Mouse (Mus musculus) mouse embryonic stem cell (cell line): Measurements from ENCODE around the gene Zbtb8b.

ENCODE experiments used
- in situ Hi-C, 2 experiments: fragments of 300-500 bp; cut with MboI; formaldehyde crosslinking; loops; 1 replicate in 1 of 2; 3 replicates in 1 of 2; pipeline ENCODE4 v1.14.3; 2019 to 2020; ENCODE audit warnings: low sequenced_read_pairs in 2 of 2, low pct_unique_long_range_greater_than_20kb in 1 of 2, mixed read lengths in 1 of 2; ENCODE audit not compliant: unreplicated experiment in 1 of 2

Zbtb8b gene

DNA sequence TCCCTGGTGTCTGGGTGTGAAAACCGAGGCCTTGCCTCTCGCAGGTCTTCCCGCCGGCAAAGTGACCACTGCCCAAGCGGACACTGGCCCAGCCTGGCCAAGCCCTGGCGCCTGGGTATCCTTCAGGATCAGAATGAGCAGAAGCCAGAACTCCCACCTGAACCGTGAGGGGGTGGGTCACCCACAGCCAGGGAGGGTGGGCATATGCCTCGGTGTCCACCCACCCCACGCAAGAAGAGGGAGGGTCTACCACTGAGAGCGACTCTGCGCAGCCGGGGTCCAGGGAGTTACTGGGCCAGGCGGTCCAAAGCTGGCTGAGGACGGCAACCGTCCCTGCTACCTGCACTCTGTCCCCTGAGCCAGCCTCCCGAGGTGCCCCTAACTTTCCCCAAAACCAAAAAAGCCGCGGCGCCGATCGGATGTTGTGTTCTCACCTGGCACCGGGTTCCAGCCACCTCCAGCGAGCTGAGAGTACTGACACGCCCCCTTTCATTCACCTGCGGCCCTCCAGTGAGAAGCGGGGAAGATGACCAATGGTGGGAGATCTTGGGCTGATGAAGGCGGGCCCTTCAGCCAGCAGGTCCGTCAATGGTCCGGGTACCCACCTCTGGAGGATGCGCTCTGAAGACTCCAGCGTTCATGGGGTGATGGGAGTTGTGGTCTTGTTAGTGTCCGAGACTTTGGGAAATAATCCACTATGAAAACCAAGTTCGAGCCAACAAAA is at the start of gene Zbtb8b:
Zbtb8b (minus strand) TSS at position 514 of the 724 bp plus-strand sequence.
- in situ Hi-C loops = no loop called here

DNA sequence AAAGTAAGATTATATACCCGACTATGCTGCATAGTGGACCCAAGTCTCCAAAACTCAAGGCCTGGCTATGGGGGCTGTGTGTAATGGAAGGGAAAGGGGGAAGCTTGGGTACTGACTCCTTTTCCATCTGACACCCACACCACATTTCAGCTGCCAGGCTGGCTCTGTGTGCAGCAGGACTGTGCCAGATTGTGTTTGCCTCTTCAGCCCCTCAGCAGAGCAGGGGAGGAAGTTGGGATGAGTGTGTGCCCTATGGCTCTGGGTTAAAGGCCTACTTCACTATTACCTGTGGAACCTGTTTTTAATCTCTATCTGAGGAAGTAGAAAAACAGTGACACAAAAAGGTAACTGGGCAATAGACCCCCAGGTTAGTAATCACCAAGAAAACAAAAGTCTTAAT is 40.4 kb upstream of the Zbtb8b start:
- in situ Hi-C loops = no loop called here

DNA sequence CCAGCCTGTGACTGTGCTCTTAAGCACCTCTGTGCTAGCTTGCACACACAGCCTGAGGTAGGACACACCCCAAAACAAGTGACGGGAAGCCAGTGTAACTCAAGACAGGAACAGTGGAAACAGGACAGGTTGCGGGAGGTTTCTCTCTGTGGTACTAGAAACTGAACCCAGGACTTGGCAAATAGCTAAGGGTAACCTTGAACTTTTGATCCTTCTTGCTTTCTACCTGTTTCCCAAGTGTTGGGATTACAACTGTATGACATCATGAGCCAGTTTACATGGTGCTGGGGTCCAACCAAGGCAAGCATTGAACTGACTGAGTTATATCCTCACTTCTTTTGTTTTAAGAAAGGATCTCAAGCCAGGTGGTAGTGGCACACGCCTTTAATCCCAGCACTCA is 39.2 kb upstream of the Zbtb8b start:
- in situ Hi-C loops = no loop called here

DNA sequence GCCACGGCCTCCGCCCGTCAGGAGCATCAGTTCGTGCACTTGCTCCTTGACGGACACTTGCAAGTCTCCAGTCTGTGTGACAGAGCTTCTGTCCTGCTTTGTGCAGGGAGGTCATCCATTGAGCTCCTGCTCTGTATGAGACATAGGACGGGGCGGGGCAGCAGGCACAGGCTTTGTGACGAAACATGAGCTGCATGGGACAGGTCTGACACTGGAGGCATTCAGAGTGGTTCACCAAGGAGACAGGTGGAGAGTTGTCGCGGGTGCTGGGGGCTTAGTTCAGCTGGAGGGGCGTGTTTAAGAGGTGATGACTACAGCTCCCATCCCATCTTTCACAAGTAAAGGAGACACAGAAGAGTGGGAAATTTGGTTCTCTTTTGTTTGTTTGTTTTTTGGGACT is 35.4 kb upstream of the Zbtb8b start:
- in situ Hi-C loops = no loop called here

DNA sequence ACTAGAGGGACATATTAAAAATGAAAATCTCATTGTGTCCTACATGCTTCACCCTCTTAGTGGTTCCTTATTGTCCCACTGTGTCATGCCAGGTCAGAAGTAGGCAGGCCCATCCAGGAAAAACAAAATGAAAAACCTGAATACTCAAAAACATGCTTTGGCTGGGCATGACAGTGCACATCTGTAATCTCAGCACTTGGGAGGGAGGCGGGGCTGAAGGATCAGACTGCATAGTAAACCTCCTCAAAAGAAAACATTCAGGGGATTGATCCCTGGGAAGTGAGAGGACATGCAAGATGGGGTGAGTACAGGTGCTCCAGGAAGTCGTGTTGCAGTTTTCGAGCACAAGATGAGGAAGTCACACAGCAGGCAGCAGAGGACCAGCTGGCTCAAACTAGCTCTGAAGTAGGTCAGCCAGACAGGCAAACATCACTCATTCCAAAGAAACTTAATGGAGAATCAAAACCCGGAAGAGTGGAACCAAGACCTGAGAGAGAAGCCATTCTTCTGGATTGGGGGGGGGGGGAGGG is 23.7 kb upstream of the Zbtb8b start:
- in situ Hi-C loops = no loop called here

DNA sequence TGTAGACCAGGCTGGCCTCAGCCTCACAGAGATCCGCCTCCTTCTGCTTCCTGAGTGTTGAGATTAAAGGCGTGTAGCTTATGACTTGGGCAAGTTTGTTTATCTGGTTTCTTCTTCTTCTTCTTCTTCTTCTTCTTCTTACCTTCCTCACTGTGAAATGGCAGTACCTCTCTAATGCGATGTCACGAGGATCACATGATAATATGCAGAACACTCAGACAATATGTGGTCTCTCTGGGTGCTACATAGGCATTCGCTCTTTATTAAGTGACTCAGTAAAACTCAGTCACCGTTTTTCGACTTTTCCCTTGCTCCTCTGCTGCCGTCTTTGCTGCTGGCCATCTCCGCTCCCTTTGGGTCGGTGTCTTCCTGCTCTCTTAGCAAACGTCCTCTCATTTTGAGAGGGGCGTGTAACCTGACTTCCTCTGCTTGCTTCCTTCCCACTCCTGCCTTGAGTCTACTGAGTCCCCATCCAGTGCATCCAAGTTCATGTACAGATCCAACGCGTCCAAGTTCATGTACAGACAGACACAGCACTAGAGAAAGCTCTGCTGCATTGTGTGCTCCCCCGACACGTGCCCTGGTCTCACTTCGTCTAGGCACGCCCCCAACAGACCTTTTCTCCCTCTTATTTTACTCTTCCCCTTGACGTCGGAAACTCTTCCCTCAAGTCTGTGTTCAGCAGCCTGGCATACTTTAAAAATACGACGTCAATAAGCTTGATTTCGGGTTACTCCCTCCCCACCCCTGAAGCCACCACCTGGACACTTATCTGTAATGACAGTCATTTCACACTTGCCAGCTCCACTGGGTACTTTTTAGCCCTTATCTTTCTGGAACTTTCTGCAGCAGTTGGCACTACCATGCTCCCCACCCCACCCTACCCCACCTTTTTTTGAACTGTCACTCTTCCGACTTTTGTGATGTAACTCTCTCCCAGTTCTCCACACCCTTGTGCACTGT is 22.7 kb upstream of the Zbtb8b start:
- in situ Hi-C loops = no loop called here

DNA sequence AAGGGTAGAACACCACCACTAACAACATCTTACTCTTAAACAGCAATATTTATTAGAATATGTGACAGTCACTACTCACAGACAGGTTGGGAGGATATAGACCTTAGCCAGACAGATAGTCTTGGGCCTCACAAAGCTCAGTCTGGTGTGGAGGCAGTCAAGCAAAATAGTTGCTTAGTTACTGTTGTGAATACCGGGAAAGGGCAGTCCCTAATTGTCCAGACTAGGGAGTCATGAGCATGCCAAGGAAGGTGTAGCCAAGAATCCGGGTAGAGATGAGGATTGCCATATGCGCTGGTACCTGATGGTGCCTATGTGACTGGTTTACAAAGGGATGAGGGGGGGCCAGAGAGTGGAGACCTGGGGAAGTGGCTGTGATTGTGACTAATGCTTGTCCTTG is 21.5 kb upstream of the Zbtb8b start:
- in situ Hi-C loops = no loop called here

DNA sequence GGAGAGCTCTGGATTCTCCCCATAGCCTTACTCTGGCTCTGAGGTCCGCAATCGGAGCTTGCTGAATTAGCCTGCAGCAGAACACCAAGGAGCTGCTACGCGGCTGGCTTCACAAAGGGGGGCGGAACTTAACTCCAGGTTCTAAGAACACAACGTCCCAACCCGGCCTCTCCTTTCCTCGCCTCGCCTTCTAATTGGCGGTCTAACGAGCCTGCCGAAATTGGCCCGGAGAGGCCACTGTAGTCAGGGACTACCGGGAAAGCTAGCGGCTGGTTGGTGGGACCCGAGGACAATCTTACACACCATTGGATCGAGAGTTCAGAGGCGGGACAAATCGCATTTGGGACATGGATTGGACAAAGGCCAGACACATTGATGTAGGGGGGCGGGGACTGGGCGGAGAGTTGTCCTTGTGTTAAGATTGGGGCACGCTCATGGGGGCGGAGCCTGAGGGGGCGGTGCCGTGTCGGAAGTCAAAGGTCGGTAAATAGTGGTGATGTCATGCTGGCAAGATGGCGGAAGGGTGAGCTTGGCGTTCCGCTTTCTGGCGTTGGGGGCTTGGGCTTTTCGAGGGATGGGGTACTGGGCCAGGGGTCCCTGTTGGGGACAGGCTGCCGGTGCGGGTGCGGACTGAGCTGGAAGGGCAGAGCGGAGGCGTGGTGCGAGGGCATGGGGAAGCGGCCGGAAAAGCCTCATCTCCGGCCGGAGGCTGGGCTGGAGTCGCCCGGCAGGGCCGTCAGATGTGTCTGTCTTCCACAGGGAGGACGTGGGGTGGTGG is 20.7 kb upstream of the Zbtb8b start, which contains the start of gene Bsdc1:
Bsdc1 (plus strand) TSS at position 399 of the 778 bp plus-strand sequence.
- in situ Hi-C loops = no loop called here

DNA sequence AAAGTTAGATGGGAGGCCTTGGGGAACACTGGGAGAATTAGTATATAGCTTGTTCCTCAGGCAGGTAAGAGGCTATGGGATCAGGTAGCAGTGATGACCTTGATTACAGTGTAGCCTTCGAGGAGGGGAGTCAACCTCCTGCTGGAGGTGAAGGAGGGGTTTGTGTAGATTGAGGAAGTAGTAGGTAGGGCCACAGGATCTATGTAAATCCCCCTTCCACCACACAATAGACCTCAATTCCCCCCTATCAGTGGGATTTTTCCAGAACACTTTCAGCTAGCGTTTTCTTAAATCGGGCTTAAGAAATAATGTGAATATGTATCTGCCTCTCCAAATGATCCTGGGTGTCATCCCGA is 20.2 kb upstream of the Zbtb8b start:
- in situ Hi-C loops = no loop called here

DNA sequence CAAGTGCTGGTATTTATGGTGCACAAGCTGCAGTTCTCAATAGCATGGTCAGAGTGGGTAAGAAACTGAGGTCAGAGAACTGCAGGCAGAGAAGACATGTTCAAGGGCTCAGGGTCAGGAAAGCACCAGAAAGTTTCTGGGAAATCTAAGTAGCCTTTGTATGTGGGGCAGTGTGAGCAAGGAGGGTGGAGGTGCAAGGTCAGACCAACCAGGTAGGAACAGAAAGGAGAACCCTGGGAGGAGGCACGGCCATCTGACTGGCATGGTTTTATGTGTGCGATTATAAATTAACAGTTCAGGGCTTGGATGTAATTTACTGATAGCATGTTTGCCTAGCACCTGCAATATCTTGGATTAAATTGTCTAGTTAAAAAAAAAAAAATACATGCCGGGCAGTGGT is 19.1 kb upstream of the Zbtb8b start:
- in situ Hi-C loops = loop anchor here (5.0 to 10.0 kb wide), 3 partner anchors 107 to 245 kb away; no protein-coding TSS in a partner anchor

DNA sequence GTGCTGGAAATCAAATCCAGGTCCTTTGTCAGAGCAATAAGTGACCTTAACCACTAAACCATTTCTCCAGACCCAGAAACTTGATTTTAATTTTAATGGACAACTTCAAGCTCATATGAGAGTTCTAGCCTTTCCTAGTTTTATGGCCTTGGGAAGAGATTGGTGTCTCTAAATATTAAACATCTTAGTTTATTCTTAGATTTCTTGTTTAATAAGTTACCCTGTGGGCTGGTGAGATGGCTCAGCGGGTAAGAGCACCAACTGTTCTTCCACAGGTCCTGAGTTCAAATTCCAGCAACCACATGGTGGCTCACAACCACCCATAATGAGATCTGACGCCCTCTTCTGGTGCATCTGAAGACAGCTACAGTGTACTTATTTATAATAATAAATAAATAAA is 16.7 kb upstream of the Zbtb8b start:
- in situ Hi-C loops = loop anchor here (5.0 to 10.0 kb wide), 3 partner anchors 105 to 243 kb away; no protein-coding TSS in a partner anchor

DNA sequence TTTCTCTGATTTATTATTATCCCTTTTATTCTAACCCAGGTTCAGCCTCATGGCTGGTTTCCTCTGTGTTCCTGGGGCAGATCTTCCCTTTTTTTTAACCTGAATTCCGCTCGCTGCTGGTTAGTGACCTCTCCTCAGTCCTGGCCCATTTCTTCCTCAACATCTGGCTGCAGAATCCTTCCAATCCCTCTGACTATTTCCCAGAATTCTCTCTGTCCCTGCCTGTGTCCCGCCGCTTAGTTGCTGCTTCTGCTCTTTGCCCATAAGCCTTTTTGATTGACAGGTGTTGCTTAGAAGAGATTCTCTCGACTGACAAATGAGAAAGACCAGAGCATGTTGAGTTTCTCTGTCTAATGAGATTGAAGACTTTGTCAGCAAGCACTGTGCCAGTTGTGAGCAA is 15.5 kb upstream of the Zbtb8b start:
- in situ Hi-C loops = loop anchor here (5.0 to 10.0 kb wide), 3 partner anchors 104 to 241 kb away; no protein-coding TSS in a partner anchor

DNA sequence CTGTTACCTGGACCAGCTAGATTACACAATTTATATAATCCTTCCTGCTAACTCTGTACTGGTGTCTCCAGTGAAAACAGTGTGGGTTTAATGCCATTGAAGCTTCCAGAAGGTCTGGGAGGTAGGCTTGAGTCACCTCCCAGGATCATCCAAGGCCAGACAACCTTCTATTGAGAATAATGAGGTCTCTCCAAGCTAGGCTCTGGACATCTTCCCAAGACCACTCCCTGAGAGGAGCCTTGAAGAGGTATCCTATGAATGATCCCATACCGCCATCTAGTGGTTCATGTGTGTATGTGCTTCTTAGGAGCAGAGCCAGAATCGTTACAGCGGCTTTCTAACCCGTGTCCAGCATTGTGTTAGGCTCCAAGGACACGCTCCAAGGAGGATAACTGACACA is 14.6 kb upstream of the Zbtb8b start:
- in situ Hi-C loops = loop anchor here (5.0 to 10.0 kb wide), 3 partner anchors 103 to 240 kb away; no protein-coding TSS in a partner anchor

DNA sequence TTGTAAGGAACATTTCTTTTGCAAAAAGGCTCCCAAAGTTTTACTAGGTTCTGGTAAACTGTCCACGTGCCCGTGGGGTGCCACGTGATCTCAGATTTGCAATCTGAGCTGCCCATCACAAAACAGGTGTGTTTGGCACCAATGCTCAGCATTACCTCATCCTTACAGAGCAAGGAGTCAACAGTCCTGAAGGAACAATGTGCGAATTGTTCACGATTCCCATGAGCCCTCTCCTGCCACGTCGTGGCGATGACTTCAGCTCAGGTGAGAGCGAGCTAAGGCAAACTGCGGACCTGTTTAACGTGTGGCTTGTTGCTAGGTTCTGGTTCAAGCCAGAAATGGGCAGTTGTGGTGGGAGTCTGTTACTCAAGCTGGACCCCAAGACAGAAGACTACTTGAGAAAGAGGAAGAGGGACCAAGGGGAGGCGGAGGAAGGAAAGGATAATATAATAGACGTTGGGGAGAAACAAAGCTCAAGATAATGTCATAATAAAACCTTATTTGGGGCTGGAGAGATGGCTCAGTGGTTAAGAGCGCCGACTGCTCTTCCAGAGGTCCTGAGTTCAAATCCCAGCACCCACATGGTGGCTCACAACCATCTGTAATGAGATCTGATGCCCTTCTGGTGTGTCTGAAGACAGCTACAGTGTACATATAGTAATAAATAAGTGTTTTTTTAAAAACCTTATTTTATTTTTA is 11.0 kb upstream of the Zbtb8b start:
- in situ Hi-C loops = loop anchor here in 1 of 2 experiments (10.0 kb wide), 1 partner anchor 237 kb away; no protein-coding TSS in a partner anchor

DNA sequence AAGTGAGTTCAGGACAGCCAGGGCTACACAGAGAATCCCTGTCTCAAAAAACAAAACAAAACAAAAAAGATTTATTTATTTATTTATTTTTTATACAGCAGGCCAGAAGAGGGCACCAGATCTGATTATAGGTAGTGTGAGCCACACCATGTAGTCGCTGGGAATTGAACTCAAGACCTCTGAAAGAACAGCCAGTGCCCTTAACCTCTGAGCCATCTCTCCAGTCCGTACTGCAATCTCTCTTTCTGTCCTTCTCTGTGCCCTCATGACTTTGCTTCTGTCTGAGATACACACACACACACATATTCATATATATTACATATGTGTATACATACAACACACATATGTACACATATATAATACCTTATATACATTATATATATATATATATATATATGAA is 10.2 kb upstream of the Zbtb8b start:
- in situ Hi-C loops = loop anchor here in 1 of 2 experiments (10.0 kb wide), 1 partner anchor 236 kb away; no protein-coding TSS in a partner anchor

DNA sequence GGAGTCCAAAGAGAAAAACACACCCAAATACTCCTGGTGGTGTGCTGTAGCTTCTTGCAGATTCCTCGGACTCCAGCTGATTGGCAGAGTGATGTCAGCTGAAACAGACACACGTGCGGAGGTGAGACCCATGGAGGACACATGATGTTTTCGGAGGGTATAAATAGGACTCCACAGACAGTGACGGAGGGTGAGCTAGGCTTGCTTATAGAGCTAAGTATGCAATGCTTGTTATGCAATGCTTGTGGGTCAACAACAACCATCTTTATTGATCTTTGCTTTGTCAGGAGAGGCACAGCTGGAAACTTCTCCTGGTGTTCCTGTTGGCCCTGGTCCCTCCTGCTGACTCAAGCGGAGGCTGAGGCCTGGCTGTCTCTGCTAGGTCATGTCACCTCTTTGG is 8.1 kb upstream of the Zbtb8b start:
- in situ Hi-C loops = no loop called here

DNA sequence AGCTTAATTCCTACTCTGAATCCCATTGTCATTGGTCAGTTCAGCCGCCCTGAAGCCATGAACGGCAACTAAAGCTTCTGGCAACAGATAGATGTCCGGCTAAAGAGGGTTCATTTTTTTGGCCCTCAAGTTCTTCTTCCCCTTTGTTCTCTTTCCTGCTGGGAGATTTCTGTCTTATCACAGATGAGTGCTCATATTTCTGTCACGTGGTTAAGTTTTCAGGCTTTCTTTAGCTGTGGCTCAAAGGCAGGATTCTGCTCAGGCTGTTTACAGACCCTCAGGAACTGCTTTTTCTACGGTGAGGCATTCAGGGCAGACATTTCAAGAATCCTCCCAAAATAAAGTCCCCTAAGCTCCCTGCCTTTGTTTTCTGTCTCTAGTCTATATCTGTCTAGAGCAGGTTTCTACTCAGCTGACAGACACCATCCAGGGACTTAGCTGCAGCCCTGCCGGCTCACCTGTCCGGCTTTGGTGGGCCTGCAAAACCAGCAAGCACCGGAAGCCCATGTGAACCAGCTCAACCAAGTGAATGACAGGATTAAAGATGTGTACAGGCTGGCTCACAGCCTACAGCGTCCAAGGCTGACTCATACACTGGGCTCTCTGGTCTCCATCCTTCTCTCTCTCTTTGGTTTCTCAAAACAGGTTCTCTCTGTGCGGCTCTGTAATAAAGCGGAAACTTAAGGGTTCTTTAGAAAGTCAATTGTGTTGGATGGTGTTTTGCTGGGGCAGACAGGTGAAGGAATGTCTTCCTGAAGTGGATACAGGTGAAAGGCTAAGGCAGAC is 7.3 kb upstream of the Zbtb8b start:
- in situ Hi-C loops = no loop called here
